Mouse (Mus musculus) CD4-positive naive resting alpha-beta T cell, adult 76 days (primary cell): ENCODE results near the gene Dll4. TPM values are rescaled to one million over a fixed set of nuclear protein-coding genes. Genes with fewer than 3 reads are reported as not detected.

Source experiments
- total RNA-seq: library from RNA; stranded (reverse); gene quantifications from one replicate; pipeline ENCODE4 v1.2.4, GENCODE M21; 2023

Dll4 gene
- 0.38 TPM for total RNA-seq

DNA sequence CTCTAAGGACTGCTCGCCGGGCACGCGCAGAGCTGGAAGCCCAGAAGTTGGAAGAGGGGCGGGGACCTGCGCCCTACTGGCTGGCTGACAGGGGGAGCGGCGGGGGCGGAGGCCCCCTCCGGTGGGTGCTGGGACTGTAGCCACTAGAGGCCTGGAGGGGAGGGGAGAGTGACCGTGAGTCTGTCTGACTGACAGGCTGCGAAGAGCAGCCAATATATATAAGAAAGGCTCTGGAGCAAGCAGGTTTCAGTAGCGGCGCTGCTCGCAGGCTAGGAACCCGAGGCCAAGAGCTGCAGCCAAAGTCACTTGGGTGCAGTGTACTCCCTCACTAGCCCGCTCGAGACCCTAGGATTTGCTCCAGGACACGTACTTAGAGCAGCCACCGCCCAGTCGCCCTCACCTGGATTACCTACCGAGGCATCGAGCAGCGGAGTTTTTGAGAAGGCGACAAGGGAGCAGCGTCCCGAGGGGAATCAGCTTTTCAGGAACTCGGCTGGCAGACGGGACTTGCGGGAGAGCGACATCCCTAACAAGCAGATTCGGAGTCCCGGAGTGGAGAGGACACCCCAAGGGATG is at the start of gene Dll4:
Gene Dll4 (plus strand): TSS at position 217 of the 576 bp plus-strand sequence.

GRCm38 (mm10) chr2:119288270-119288882 is 37.2 kb upstream of the Dll4 start, which contains the start of gene Vps18:
Gene Vps18, plus strand, starts transcription at chr2:119288740.

DNA sequence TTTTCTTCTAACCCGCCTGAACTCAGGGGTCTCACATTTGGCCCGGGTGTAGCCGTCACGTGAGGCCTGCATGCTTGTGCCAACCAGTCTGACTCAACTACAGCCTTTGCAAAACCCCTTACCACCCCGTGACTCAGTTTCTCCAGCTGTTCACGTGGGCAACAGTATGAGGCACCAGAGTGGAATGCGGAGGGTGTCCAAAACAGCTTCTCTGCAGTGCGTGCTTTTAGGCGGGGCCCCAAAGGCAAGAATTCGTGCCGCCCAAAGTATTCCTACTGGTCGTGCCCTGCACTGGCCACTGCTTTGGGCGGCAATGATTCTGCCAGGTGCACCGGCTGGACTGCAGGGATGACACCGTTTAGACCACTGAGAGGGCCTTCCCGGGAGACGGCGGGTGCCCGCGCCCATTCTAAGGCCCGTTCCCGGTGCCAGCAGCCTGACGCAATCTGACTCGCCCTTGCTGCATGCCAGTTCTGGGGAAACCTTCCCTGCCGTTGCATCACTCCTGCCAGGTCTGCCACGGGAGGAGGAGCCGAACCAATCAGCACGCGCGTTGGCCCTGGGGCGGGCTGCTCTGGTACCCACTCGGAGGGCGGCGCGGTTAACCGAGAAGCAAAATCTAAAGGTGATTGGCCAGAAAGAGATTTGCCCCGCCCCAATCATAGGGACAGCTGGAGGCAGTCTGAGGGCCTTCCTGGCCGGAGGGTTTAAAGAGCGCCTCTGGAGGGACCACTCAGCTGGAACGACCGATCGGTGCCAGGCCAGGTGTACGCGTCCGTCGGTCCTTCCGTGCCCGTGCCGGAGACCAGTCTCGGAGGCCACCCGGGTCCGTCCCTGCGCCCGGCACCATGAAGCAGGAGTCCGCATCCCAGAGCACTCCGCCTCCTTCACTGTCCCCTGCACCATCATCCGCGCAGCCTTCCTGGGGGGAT is 25.2 kb downstream of the Dll4 start, which contains the start of gene Chac1:
Gene Chac1 (plus strand): TSS at position 675 of the 932 bp plus-strand sequence.

Other genes starting within 250 kb of the Dll4 start
- gene Rad51, start 213.0 kb upstream of the Dll4 start, total RNA-seq = 2.1 TPM
- gene Rmdn3, start 168.8 kb upstream of the Dll4 start, total RNA-seq = 27.6 TPM
- not detected for gene Gchfr, start 158.0 kb upstream of the Dll4 start, total RNA-seq
- 1.4 TPM for gene Gm14137, start 151.3 kb upstream of the Dll4 start, total RNA-seq
- gene Zfyve19, start 117.2 kb upstream of the Dll4 start, total RNA-seq = 20.8 TPM
- gene Dnajc17, start 117.0 kb upstream of the Dll4 start, total RNA-seq = 24.9 TPM
- not detected for gene Ppp1r14d, start 95.9 kb upstream of the Dll4 start, total RNA-seq
- gene Spint1, start 88.4 kb upstream of the Dll4 start, total RNA-seq = not detected
- gene Rhov, start 54.5 kb upstream of the Dll4 start, total RNA-seq = 0.32 TPM
- 26.1 TPM for gene Vps18, start 37.0 kb upstream of the Dll4 start, total RNA-seq
- 0.35 TPM for gene Chac1, start 25.4 kb downstream of the Dll4 start, total RNA-seq
- 50.6 TPM for gene Ino80, start 151.9 kb downstream of the Dll4 start, total RNA-seq
- gene Exd1, start 221.8 kb downstream of the Dll4 start, total RNA-seq = 0.09 TPM
- 80.5 TPM for gene Chp1, start 221.9 kb downstream of the Dll4 start, total RNA-seq